Mouse (Mus musculus): ENCODE measurements around the gene Fam81a. TPM values are rescaled to one million over a fixed set of nuclear protein-coding genes. Genes with fewer than 3 reads are reported as not detected.

The Fam81a gene
- polyA plus RNA-seq, 1 experiment from 2014 or later: 5.9 TPM

DNA sequence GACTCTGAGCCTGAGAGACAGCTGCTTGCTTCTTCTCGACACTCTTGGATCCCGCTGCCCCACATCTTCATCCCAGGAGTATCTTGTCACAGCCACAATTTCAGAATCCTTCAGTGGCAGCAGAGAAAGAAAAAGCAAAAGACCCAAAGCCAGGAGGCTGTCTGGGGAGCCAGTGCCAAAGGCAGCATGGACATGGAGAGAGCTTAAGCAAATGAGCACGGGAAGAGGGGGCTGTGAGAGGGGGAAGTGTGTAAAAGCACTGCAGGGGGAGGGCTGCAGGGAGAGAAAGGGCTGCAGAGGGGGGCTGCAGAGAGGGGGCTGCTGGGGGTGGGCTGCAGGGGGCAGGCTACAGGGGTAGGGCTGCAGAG is 93.0 kb downstream of the Fam81a start:
- Histone ChIP-seq H3K9ac (no peak overlapping the region), H3K36me3 (no peaks in the 10 kb centered on the region), H3K27me3 (no peaks in the 10 kb centered on the region), H3K27ac (peak overlapping the region; percentile 59; the same call in 1 of the 2 replicates), H3K4me3 (no peak overlapping the region), H3K9me3 (no peaks in the 10 kb centered on the region), H3K4me2 (peak overlapping the region; percentile 17; the same call in 1 of the 2 replicates), H3K4me1 (peaks cover 29% of the 10 kb centered on the region)
- 17% methylated on average over 3 of the region's 3 CpGs for WGBS
- ATAC-seq (ENCODE audit: borderline replicate concordance, extremely low read depth, low FRiP score, low TSS enrichment): peak; percentile 57; the same call in 1 of the 2 replicates

- Histone ChIP-seq H3K36me3 (no peaks in the 10 kb centered on the region), H3K9me3 (no peaks in the 10 kb centered on the region), H3K27ac (peak overlapping the region; percentile 59; the same call in 1 of the 2 replicates), H3K27me3 (no peaks in the 10 kb centered on the region), H3K4me1 (peaks cover 29% of the 10 kb centered on the region), H3K9ac (no peak overlapping the region), H3K4me3 (no peak overlapping the region), H3K4me2 (no peak overlapping the region)
- ATAC-seq (ENCODE audit: borderline replicate concordance, extremely low read depth, low FRiP score, low TSS enrichment): peak; percentile 58; the same call in 1 of the 2 replicates
- WGBS: 34% methylated on average over 6 of the region's 6 CpGs
Observed at GRCm38 (mm10) chr9:70048751-70049415, 93.5 kb downstream of the Fam81a start.

- Histone ChIP-seq H3K27ac (peak overlapping the region; percentile 59), H3K4me1 (peaks cover 29% of the 10 kb centered on the region), H3K9me3 (no peaks in the 10 kb centered on the region), H3K36me3 (no peaks in the 10 kb centered on the region), H3K4me2 (no peak overlapping the region), H3K4me3 (no peak overlapping the region), H3K27me3 (no peaks in the 10 kb centered on the region), H3K9ac (no peak overlapping the region)
- 41% methylated on average over 5 of the region's 5 CpGs for WGBS
- ATAC-seq (ENCODE audit: borderline replicate concordance, extremely low read depth, low FRiP score, low TSS enrichment): no peak
Observed at GRCm38 (mm10) chr9:70048280-70048679, 94.1 kb downstream of the Fam81a start.

- H3K9ac ChIP-seq: no peak overlapping the region
- no peak overlapping the region for H3K4me2 ChIP-seq
- 0 out of 2 replicates have a peak overlapping the region, but pooled peaks have one; percentile 59 for H3K27ac ChIP-seq
- no peaks in the 10 kb centered on the region for H3K9me3 ChIP-seq
- peaks cover 29% of the 10 kb centered on the region for H3K4me1 ChIP-seq
- ATAC-seq (ENCODE audit: borderline replicate concordance, extremely low read depth, low FRiP score, low TSS enrichment): no peak
- 29% methylated on average over 3 of the region's 3 CpGs for WGBS
- H3K36me3 ChIP-seq: no peaks in the 10 kb centered on the region
- no peaks in the 10 kb centered on the region for H3K27me3 ChIP-seq
- no peak overlapping the region for H3K4me3 ChIP-seq
Observed at GRCm38 (mm10) chr9:70047839-70048238, 94.5 kb downstream of the Fam81a start.

DNA sequence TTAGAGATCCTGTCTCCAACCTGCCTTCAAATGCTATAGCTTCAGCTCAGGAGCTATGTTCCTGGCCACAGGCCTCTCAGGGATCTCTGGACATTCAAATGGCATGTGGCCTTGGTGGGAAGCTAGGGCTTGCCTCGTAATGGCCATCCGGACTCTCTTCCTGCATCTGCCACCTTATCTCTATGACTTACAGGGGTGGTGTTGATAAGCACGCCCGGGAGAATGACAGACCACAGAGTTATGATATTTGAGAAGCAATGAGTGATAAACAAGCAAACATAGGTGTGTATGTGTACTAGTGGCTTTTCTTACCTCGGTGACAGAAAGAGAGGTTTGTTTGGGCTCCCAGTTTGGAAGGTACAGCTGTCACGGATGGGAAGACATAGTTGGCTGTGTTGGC is 96.1 kb downstream of the Fam81a start:
- Histone ChIP-seq H3K4me3 (no peak overlapping the region), H3K4me1 (peaks cover 29% of the 10 kb centered on the region), H3K9me3 (no peaks in the 10 kb centered on the region), H3K9ac (no peak overlapping the region), H3K27me3 (no peaks in the 10 kb centered on the region), H3K4me2 (no peak overlapping the region), H3K27ac (no peak overlapping the region), H3K36me3 (no peaks in the 10 kb centered on the region)
- ATAC-seq (ENCODE audit: borderline replicate concordance, extremely low read depth, low FRiP score, low TSS enrichment): no peak
- WGBS: 63% methylated on average over 6 of the region's 6 CpGs

DNA sequence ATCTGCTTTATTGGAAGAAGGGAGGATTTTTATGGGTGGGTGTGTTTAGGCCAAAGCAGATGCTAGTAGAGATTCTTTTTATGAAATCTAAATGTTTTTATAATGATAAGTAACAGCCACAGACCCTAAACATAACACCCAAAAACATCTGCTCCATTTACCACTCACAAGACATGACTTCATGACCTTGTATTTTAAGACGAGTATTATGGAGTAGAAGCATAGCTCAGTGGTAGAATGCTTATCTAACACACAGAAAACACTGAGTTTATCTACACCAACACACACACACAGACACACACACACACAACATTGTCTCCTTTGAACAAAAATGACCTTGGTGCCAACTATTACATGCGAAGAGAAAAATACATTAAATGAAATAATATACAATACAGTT is 97.5 kb downstream of the Fam81a start:
- H3K9me3 ChIP-seq: no peaks in the 10 kb centered on the region
- WGBS: 50% methylated on average over 2 of the region's 2 CpGs

GRCm38 (mm10) chr9:70042935-70043334 is 99.4 kb downstream of the Fam81a start:
- Histone ChIP-seq H3K9me3 (no peaks in the 10 kb centered on the region), H3K4me3 (no peak overlapping the region), H3K4me1 (peaks cover 5% of the 10 kb centered on the region), H3K9ac (no peak overlapping the region), H3K4me2 (no peak overlapping the region), H3K36me3 (no peaks in the 10 kb centered on the region), H3K27me3 (no peaks in the 10 kb centered on the region), H3K27ac (no peak overlapping the region)
- ATAC-seq (ENCODE audit: borderline replicate concordance, extremely low read depth, low FRiP score, low TSS enrichment): no peak
- 75% methylated on average over 1 of the region's 1 CpGs for WGBS

More for the DNA sequence above, 97.5 kb downstream of the Fam81a start:
- ATAC-seq (ENCODE audit: borderline replicate concordance, extremely low read depth, low FRiP score, low TSS enrichment): no peak
- H3K27me3 ChIP-seq: no peaks in the 10 kb centered on the region
- H3K4me1 ChIP-seq: peaks cover 23% of the 10 kb centered on the region
- H3K4me3 ChIP-seq: no peak overlapping the region
- no peaks in the 10 kb centered on the region for H3K36me3 ChIP-seq
- no peak overlapping the region for H3K9ac ChIP-seq
- H3K4me2 ChIP-seq: no peak overlapping the region
- H3K27ac ChIP-seq: no peak overlapping the region

DNA sequence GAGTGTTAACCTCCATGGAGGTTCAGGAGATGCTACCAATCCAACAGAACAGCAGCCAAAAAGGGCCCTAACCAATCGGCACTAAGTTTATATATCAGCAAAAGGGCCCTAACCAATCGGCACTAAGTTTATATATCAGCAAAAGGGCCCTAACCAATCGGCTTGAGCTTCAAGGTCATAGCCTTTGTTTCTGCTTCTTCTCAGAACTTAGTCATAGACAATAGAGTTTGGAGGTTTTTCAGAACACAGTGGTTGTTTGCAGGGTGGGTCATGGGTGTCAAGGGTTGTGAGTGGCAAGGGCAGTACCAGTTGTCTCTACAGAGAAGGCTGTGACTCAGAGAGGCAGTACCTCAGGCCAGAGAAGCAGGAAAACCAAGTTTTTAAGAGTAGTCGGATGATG is 100.2 kb downstream of the Fam81a start:
- Histone ChIP-seq H3K4me3 (no peak overlapping the region), H3K4me1 (no peaks in the 10 kb centered on the region), H3K9me3 (no peaks in the 10 kb centered on the region), H3K36me3 (no peaks in the 10 kb centered on the region), H3K9ac (no peak overlapping the region), H3K27me3 (no peaks in the 10 kb centered on the region), H3K27ac (no peak overlapping the region), H3K4me2 (no peak overlapping the region)
- 90% methylated on average over 4 of the region's 4 CpGs for WGBS
- no peak for ATAC-seq (ENCODE audit: borderline replicate concordance, extremely low read depth, low FRiP score, low TSS enrichment)

DNA sequence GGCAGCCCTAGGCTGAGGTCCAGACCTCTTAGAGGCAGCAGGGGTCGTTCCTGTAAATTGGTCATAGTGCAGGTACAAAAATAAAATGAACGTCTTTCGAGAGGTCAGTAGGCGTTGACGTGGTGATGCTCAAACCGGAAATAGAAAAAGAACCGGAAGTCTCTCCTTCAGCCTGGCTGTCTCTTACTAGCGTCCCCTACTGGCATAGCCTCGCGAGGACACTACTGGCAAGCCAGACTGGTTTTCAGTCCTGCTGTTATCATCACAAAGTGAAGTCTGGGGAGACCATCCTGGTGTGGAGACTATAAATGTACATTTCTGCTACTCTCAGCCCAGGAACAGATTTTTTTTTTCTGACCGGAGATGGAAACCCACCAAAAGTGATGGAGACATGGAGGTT is 101.8 kb downstream of the Fam81a start:
- no peak overlapping the region for H3K4me3 ChIP-seq
- WGBS: 82% methylated on average over 11 of the region's 11 CpGs

DNA sequence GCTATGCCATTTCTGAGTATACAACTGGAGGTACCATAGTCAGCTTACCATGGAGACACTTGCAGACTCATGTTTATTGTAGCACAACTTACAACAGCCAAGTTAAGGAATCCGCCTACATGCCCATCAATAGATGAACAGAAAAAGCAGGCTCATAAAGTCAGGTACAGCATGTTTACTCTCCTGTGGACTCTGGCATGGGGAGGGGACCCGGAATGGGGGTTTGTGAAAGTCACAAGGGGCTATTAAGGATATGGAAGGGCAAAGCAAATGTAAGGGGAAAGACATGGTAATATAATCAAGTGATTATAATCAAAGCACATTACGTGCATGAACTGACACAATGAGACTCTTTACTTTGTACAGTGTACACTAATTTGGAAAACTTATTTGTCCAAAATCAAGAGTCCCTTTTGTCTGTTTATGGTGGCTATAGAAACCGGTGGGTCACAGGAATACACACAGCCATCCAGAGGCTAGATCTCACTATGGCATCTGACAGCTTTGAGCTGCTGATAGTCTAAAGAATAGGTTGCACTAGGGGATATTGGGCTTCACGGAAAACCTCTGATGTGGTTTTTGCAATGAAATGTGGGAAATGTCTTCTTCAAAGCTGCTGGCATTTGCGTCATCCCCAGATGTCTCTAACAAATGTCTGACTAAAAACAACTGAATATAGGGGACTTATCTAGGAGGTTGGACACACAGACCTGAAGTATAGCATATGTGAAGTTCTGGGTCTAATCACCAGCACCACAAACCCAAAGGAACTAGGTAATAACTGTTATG is 102.6 kb downstream of the Fam81a start:
- H3K36me3 ChIP-seq: no peaks in the 10 kb centered on the region
- H3K4me2 ChIP-seq: no peak overlapping the region
- H3K4me1 ChIP-seq: no peaks in the 10 kb centered on the region
- no peak overlapping the region for H3K4me3 ChIP-seq
- H3K9ac ChIP-seq: no peak overlapping the region
- H3K9me3 ChIP-seq: no peaks in the 10 kb centered on the region
- no peak overlapping the region for H3K27ac ChIP-seq
- no peaks in the 10 kb centered on the region for H3K27me3 ChIP-seq
- 84% methylated on average over 6 of the region's 6 CpGs for WGBS
- ATAC-seq (ENCODE audit: borderline replicate concordance, extremely low read depth, low FRiP score, low TSS enrichment): no peak

More for the DNA sequence above, 101.8 kb downstream of the Fam81a start:
- Histone ChIP-seq H3K9me3 (no peaks in the 10 kb centered on the region), H3K27ac (no peak overlapping the region), H3K4me2 (no peak overlapping the region), H3K9ac (no peak overlapping the region), H3K36me3 (no peaks in the 10 kb centered on the region), H3K4me1 (no peaks in the 10 kb centered on the region), H3K27me3 (no peaks in the 10 kb centered on the region)
- ATAC-seq (ENCODE audit: borderline replicate concordance, extremely low read depth, low FRiP score, low TSS enrichment): no peak
